Mouse (Mus musculus) midbrain, embryonic 16.5 days (tissue): ENCODE measurements around the gene Cdk10. TPM values are rescaled to one million over a fixed set of nuclear protein-coding genes. Genes with fewer than 3 reads are reported as not detected.

ENCODE experiments used
- ATAC-seq: fragments of 200-750 bp; cut with Nextera tagmentation; 2 replicates; pipeline ENCODE4 v1.8.0; 2017; ENCODE audit warnings: moderate TSS enrichment
- H3K27ac ChIP-seq: fragments of 300-500 bp; sonication (generic); 2 replicates; pipeline ENCODE4 v1.5.1; 2014; ENCODE audit warnings: mild to moderate bottlenecking, low read length, mixed read lengths
- H3K27me3 ChIP-seq: fragments of 300-500 bp; sonication (generic); 2 replicates; pipeline ENCODE4 v1.6.1; 2014; ENCODE audit warnings: low read depth, low read length, mixed read lengths; ENCODE audit not compliant: control insufficient read depth, insufficient read depth
- H3K36me3 ChIP-seq: fragments of 300-500 bp; sonication (generic); 2 replicates; pipeline ENCODE4 v1.6.1; 2014; ENCODE audit warnings: mild to moderate bottlenecking, low read length, moderate library complexity, mixed read lengths; ENCODE audit not compliant: control insufficient read depth, insufficient read depth
- H3K4me1 ChIP-seq: fragments of 300-500 bp; sonication (generic); 2 replicates; pipeline ENCODE4 v1.6.1; 2014; ENCODE audit warnings: mild to moderate bottlenecking, low read length, mixed read lengths; ENCODE audit not compliant: control insufficient read depth, insufficient read depth
- H3K4me2 ChIP-seq: fragments of 300-500 bp; sonication (generic); 2 replicates; pipeline ENCODE4 v1.6.1; 2014; ENCODE audit warnings: mild to moderate bottlenecking, low read length, mixed read lengths
- H3K4me3 ChIP-seq: fragments of 300-500 bp; sonication (generic); 2 replicates; pipeline ENCODE4 v1.5.1; 2014; ENCODE audit warnings: low read depth, mild to moderate bottlenecking, low read length, moderate library complexity, mixed read lengths
- H3K9ac ChIP-seq: fragments of 300-500 bp; sonication (generic); 2 replicates; pipeline ENCODE4 v1.6.1; 2014; ENCODE audit warnings: low read depth, low read length, mixed read lengths
- H3K9me3 ChIP-seq: fragments of 300-500 bp; sonication (generic); replicated peaks from 2 replicates; pipeline ENCODE4 v1.6.1; 2014; ENCODE audit warnings: mild to moderate bottlenecking, low read length, mixed read lengths; ENCODE audit not compliant: control insufficient read depth, poor library complexity, severe bottlenecking
- WGBS: fragments of 180-500 bp; shearing (Covaris S2); extraction: QIAGEN DNeasy Blood & Tissue Kit; methylation state at CpG from one replicate; pipeline ENCODE4 v1.1.7; 2014; 5-methylcytosine and 5-hydroxymethylcytosine counted together
- polyA plus RNA-seq: library from polyadenylated mRNA; unstranded; fragments of >200 nt; fragmentation: Nextera tagmentation; extraction: Ambion mirVana; gene quantifications from 2 replicates; pipeline ENCODE4 v1.2.1, GENCODE M21; 2015

Gene Cdk10
- polyA plus RNA-seq, 1 experiment from 2014 or later, result 54.4 TPM

DNA sequence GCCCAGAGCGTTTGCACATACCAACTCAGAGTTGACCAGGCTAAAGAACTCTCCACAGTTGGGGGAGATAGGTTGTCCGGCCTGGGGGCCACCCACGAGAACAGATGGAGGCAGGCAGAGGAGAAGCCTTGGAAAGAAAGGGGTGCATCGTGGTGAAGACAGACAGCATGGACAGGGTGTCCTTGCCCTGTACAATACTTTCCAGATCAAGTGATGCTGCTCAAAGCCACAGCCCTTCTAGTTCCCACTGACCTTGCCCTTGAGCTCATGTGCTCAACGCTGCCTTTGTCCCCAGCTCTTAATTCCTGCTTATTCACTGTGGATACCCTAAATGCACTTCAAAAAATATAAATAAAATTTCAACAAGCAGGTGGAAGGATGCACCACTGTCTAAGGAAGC, 49.8 kb downstream of the Cdk10 start:
- Histone ChIP-seq H3K27me3 (no peaks in the 10 kb centered on the region), H3K9ac (no peak overlapping the region), H3K36me3 (peaks cover 6% of the 10 kb centered on the region), H3K4me3 (no peak overlapping the region), H3K27ac (no peak overlapping the region), H3K4me1 (no peaks in the 10 kb centered on the region), H3K4me2 (no peak overlapping the region), H3K9me3 (no peaks in the 10 kb centered on the region)
- no peak for ATAC-seq
- WGBS, result 88% methylated on average over 5 of the region's 5 CpGs

DNA sequence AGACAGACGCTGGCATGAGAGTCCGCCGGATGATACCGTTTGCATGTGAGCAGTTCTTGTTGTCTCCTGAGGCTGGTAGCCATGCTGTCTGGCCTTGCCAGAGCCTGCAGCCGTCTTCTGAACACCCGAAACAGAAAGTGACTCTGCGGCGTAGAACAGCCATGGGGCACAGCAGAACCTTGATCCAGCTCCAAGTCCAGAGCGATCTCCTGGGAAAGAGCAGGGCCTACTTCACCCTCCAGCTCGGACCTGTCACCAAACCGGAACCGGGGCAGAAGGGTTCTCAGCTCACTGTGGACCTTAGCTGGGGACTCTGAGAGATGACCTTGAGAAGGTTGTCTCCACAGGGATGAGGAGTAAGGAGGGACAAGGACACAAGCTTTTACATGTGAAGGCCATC, 50.5 kb downstream of the Cdk10 start:
- ATAC-seq, result no peak
- H3K9me3 ChIP-seq, result no peaks in the 10 kb centered on the region
- 96% methylated on average over 12 of the region's 12 CpGs for WGBS

DNA sequence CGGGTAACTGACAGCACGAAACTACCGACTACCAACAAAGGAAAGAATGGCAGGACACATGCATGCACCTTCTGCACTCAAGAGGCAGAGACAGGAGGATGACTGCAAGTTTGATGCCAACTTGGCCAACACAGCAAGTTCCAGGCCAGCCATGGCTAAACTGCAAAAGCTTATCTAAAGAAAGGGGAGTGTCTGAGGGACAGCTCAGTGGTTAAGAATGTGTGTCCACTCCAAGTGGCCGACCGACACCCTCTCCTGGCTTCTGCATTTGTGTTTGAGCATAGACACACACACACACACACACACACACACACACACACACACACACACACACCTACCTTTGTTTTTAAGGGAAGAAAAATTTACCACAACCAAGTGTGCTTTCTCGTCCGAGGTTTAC, 53.8 kb downstream of the Cdk10 start:
- 79% methylated on average over 7 of the region's 7 CpGs for WGBS
- H3K36me3 ChIP-seq, result no peaks in the 10 kb centered on the region
- no peak overlapping the region for H3K9ac ChIP-seq
- no peaks in the 10 kb centered on the region for H3K9me3 ChIP-seq
- no peak overlapping the region for H3K4me3 ChIP-seq
- no peak for ATAC-seq
- no peak overlapping the region for H3K4me2 ChIP-seq
- H3K4me1 ChIP-seq, result no peaks in the 10 kb centered on the region
- no peaks in the 10 kb centered on the region for H3K27me3 ChIP-seq
- no peak overlapping the region for H3K27ac ChIP-seq

More for the DNA sequence above, 50.5 kb downstream of the Cdk10 start:
- H3K4me2 ChIP-seq, result no peak overlapping the region
- no peak overlapping the region for H3K27ac ChIP-seq
- H3K9ac ChIP-seq, result no peak overlapping the region
- H3K27me3 ChIP-seq, result no peaks in the 10 kb centered on the region
- no peaks in the 10 kb centered on the region for H3K4me1 ChIP-seq
- peaks cover 1% of the 10 kb centered on the region; the same call in 1 of the 2 replicates for H3K36me3 ChIP-seq
- no peak overlapping the region for H3K4me3 ChIP-seq

DNA sequence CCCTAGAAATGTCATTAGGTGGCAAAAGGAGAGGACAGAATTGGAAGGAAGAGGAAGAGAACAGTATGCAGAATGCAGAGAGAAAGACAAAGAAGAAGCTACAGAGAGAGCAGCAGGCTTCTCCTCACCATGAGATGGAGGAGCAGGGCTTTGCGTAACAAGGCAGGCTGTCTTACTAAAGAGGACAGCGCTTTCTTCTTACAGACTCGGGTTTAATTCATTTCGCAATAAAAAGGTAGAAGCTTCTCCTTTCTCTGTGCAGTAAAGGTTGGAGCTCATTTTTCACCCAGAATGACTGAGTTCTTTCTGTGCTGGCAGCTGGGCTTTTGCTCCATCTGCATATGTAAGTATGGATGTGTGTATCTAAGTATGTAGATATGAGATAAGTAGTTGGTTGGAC, 55.2 kb downstream of the Cdk10 start:
- H3K27me3 ChIP-seq, result no peaks in the 10 kb centered on the region
- no peaks in the 10 kb centered on the region for H3K9me3 ChIP-seq
- no peak for ATAC-seq
- H3K9ac ChIP-seq, result no peak overlapping the region
- no peaks in the 10 kb centered on the region for H3K36me3 ChIP-seq
- WGBS, result 96% methylated on average over 4 of the region's 4 CpGs
- no peak overlapping the region for H3K27ac ChIP-seq
- no peak overlapping the region for H3K4me3 ChIP-seq
- H3K4me1 ChIP-seq, result no peaks in the 10 kb centered on the region
- H3K4me2 ChIP-seq, result no peak overlapping the region

DNA sequence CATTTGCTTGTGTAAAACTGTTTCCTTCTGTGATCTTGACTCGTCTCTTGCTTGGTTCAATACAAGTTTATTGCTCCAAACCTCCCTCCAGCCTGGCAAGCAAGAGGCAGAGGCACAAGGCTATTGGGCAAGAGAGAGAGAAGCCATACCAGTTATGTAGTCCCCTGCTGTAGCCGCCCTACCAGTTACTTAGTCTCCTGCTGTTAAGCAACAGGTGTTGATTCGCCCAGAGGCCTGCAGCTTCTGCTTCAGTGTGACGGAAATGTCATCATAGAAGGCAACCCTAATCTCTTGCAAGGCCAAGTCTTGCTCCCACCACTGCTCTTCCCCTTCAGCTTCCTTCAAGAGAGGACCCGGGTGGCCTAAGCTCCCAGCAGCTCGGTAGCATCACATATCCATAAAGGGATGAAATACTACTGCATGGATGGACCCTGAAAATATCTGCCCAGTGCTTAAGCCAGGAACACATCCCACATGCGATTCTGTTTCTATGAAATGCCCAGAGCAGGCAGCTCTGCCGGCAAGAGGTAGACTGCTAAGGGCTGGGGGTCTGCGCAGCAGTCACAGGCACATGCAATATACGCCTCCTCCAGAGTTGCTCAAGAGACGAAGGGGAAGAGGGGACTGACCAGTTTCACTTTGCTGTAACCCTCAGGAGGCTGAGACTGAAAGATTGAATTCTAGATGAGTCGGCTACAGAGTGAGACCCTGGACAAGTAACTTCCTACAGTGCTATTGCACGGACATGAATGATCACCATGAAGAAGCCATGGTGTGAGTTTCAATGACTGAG, 55.9 kb downstream of the Cdk10 start:
- Histone ChIP-seq H3K4me1 (no peaks in the 10 kb centered on the region), H3K9me3 (no peaks in the 10 kb centered on the region), H3K27me3 (no peaks in the 10 kb centered on the region), H3K4me3 (no peak overlapping the region), H3K4me2 (no peak overlapping the region), H3K36me3 (no peaks in the 10 kb centered on the region), H3K27ac (no peak overlapping the region), H3K9ac (no peak overlapping the region)
- WGBS, result 86% methylated on average over 13 of the region's 13 CpGs
- ATAC-seq, result no peak

Other genes starting within 250 kb of the Cdk10 start
- 23.2 and 25.8 TPM in 2 replicates for gene Ankrd11, start 182.6 kb upstream of the Cdk10 start, polyA plus RNA-seq
- 47.4 and 48.2 TPM in 2 replicates for gene Spg7, start 161.9 kb upstream of the Cdk10 start, polyA plus RNA-seq
- 639 and 669 TPM in 2 replicates for gene Rpl13, start 122.5 kb upstream of the Cdk10 start, polyA plus RNA-seq
- gene Cpne7, start 107.5 kb upstream of the Cdk10 start, polyA plus RNA-seq, result 10.1 and 17.1 TPM in 2 replicates
- 0.40 and 0.42 TPM in 2 replicates for gene Sult5a1, start 66.5 kb upstream of the Cdk10 start, polyA plus RNA-seq
- 0.14 and 0.40 TPM in 2 replicates for gene Dpep1, start 38.6 kb upstream of the Cdk10 start, polyA plus RNA-seq
- gene Chmp1a, start 12.1 kb upstream of the Cdk10 start, polyA plus RNA-seq, result 231 and 232 TPM in 2 replicates
- gene Spata33, start 12.0 kb upstream of the Cdk10 start, polyA plus RNA-seq, result 7.0 and 8.5 TPM in 2 replicates
- 8.2 and 12.1 TPM in 2 replicates for gene Spata2l, start 11.4 kb downstream of the Cdk10 start, polyA plus RNA-seq
- gene Zfp276, start 29.4 kb downstream of the Cdk10 start, polyA plus RNA-seq, result 24.3 and 24.4 TPM in 2 replicates
- gene Vps9d1, start 29.5 kb downstream of the Cdk10 start, polyA plus RNA-seq, result 63.8 and 69.0 TPM in 2 replicates
- gene Fanca, start 93.7 kb downstream of the Cdk10 start, polyA plus RNA-seq, result 5.0 and 5.4 TPM in 2 replicates
- 39.1 and 42.3 TPM in 2 replicates for gene Spire2, start 107.9 kb downstream of the Cdk10 start, polyA plus RNA-seq
- 338 and 394 TPM in 2 replicates for gene Tcf25, start 148.9 kb downstream of the Cdk10 start, polyA plus RNA-seq
- 0.08 and 0.11 TPM in 2 replicates for gene Mc1r, start 182.3 kb downstream of the Cdk10 start, polyA plus RNA-seq
- gene Tubb3, start 186.6 kb downstream of the Cdk10 start, polyA plus RNA-seq, result 2,090 and 2,148 TPM in 2 replicates
- 45.4 and 49.5 TPM in 2 replicates for gene Def8, start 198.7 kb downstream of the Cdk10 start, polyA plus RNA-seq